Mouse (Mus musculus): ENCODE measurements around the gene Rcvrn. TPM values are rescaled to one million over a fixed set of nuclear protein-coding genes. Genes with fewer than 3 reads are reported as not detected.

Rcvrn gene
- polyA plus RNA-seq, 1 experiment from 2014 or later = not detected

GRCm38 (mm10) chr11:67731056-67731455 is 35.9 kb downstream of the Rcvrn start:
- TF ChIP-seq CTCF (IDR thresholded peaks at IDR 0.05; ENCODE audit: low read depth) (no peak), EP300 (IDR thresholded peaks at IDR 0.05; ENCODE audit: low read depth) (no peak)
- Histone ChIP-seq H3K4me3 (ENCODE audit: low read depth, low read length) (no peak overlapping the region), H3K27me3 (ENCODE audit: insufficient read depth, low read length) (no peaks in the 10 kb centered on the region), H3K9ac (replicated peaks) (no peak overlapping the region), H3K36me3 (replicated peaks; ENCODE audit: insufficient read depth, low read length) (no peaks in the 10 kb centered on the region), H3K4me1 (ENCODE audit: insufficient read depth) (peaks cover 5% of the 10 kb centered on the region; the same call in 1 of the 2 replicates), H3K4me2 (ENCODE audit: low read depth, low read length) (no peak overlapping the region), H3K9me3 (ENCODE audit: low read length) (0 out of 2 replicates have a peak, but pooled peaks cover 2% of the 10 kb centered on the region), H3K27ac (ENCODE audit: low read depth) (no peak overlapping the region)
- WGBS (ENCODE audit: insufficient replicate concordance) = 85% methylated on average over 2 of the region's 2 CpGs
- DNase-seq (no peak), ATAC-seq (no peak)

- Histone ChIP-seq H3K4me3 (ENCODE audit: low read depth, low read length) (no peak overlapping the region), H3K9me3 (ENCODE audit: low read length) (0 out of 2 replicates have a peak, but pooled peaks cover 2% of the 10 kb centered on the region), H3K27me3 (ENCODE audit: insufficient read depth, low read length) (no peaks in the 10 kb centered on the region), H3K4me2 (ENCODE audit: low read depth, low read length) (no peak overlapping the region), H3K4me1 (ENCODE audit: insufficient read depth) (no peaks in the 10 kb centered on the region), H3K36me3 (replicated peaks; ENCODE audit: insufficient read depth, low read length) (no peaks in the 10 kb centered on the region), H3K9ac (replicated peaks) (no peak overlapping the region), H3K27ac (ENCODE audit: low read depth) (no peak overlapping the region)
- ATAC-seq (no peak), DNase-seq (no peak)
- 55% methylated on average over 1 of the region's 1 CpGs for WGBS (ENCODE audit: insufficient replicate concordance)
- TF ChIP-seq EP300 (IDR thresholded peaks at IDR 0.05; ENCODE audit: low read depth) (no peak), CTCF (IDR thresholded peaks at IDR 0.05; ENCODE audit: low read depth) (no peak)
Measured at GRCm38 (mm10) chr11:67733726-67734125, 38.6 kb downstream of the Rcvrn start.

GRCm38 (mm10) chr11:67734597-67734996 is 39.5 kb downstream of the Rcvrn start:
- H3K9ac ChIP-seq (replicated peaks) = no peak overlapping the region
- no peaks in the 10 kb centered on the region for H3K36me3 ChIP-seq (replicated peaks; ENCODE audit: insufficient read depth, low read length)
- H3K27me3 ChIP-seq (ENCODE audit: insufficient read depth, low read length) = no peaks in the 10 kb centered on the region
- H3K4me1 ChIP-seq (ENCODE audit: insufficient read depth) = no peaks in the 10 kb centered on the region
- DNase-seq (no peak), ATAC-seq (no peak)
- TF ChIP-seq CTCF (IDR thresholded peaks at IDR 0.05; ENCODE audit: low read depth) = no peak
- no peak for TF ChIP-seq EP300 (IDR thresholded peaks at IDR 0.05; ENCODE audit: low read depth)
- no peak overlapping the region for H3K4me2 ChIP-seq (ENCODE audit: low read depth, low read length)
- no peak overlapping the region for H3K27ac ChIP-seq (ENCODE audit: low read depth)
- WGBS (ENCODE audit: insufficient replicate concordance) = 56% methylated on average over 3 of the region's 3 CpGs
- H3K4me3 ChIP-seq (ENCODE audit: low read depth, low read length) = no peak overlapping the region
- H3K9me3 ChIP-seq (ENCODE audit: low read length) = 0 out of 2 replicates have a peak, but pooled peaks cover 2% of the 10 kb centered on the region

- 0 out of 2 replicates have a peak, but pooled peaks cover 2% of the 10 kb centered on the region for H3K9me3 ChIP-seq (ENCODE audit: low read length)
- H3K27me3 ChIP-seq (ENCODE audit: insufficient read depth, low read length) = no peaks in the 10 kb centered on the region
- H3K4me2 ChIP-seq (ENCODE audit: low read depth, low read length) = no peak overlapping the region
- ATAC-seq = no peak
- H3K4me3 ChIP-seq (ENCODE audit: low read depth, low read length) = no peak overlapping the region
- no peak for DNase-seq
- no peak for TF ChIP-seq EP300 (IDR thresholded peaks at IDR 0.05; ENCODE audit: low read depth)
- TF ChIP-seq CTCF (IDR thresholded peaks at IDR 0.05; ENCODE audit: low read depth) = no peak
- H3K27ac ChIP-seq (ENCODE audit: low read depth) = no peak overlapping the region
- no peak overlapping the region for H3K9ac ChIP-seq (replicated peaks)
- no peaks in the 10 kb centered on the region for H3K4me1 ChIP-seq (ENCODE audit: insufficient read depth)
- WGBS (ENCODE audit: insufficient replicate concordance) = 69% methylated on average over 6 of the region's 6 CpGs
- no peaks in the 10 kb centered on the region for H3K36me3 ChIP-seq (replicated peaks; ENCODE audit: insufficient read depth, low read length)
Measured at GRCm38 (mm10) chr11:67738345-67738744, 43.2 kb downstream of the Rcvrn start.

GRCm38 (mm10) chr11:67738846-67739490 is 43.8 kb downstream of the Rcvrn start:
- H3K27me3 ChIP-seq (ENCODE audit: insufficient read depth, low read length) = no peaks in the 10 kb centered on the region

GRCm38 (mm10) chr11:67741569-67741968 is 46.4 kb downstream of the Rcvrn start:
- TF ChIP-seq EP300 (IDR thresholded peaks at IDR 0.05; ENCODE audit: low read depth) (no peak), CTCF (IDR thresholded peaks at IDR 0.05; ENCODE audit: low read depth) (no peak)
- H3K9ac ChIP-seq (replicated peaks) = no peak overlapping the region
- H3K27ac ChIP-seq (ENCODE audit: low read depth) = no peak overlapping the region
- DNase-seq (no peak), ATAC-seq (no peak)
- H3K4me3 ChIP-seq (ENCODE audit: low read depth, low read length) = no peak overlapping the region
- no peaks in the 10 kb centered on the region for H3K4me1 ChIP-seq (ENCODE audit: insufficient read depth)
- no peaks in the 10 kb centered on the region for H3K9me3 ChIP-seq (ENCODE audit: low read length)
- no peaks in the 10 kb centered on the region for H3K27me3 ChIP-seq (ENCODE audit: insufficient read depth, low read length)
- no peak overlapping the region for H3K4me2 ChIP-seq (ENCODE audit: low read depth, low read length)
- no peaks in the 10 kb centered on the region for H3K36me3 ChIP-seq (replicated peaks; ENCODE audit: insufficient read depth, low read length)

More at GRCm38 (mm10) chr11:67738846-67739490, 43.8 kb downstream of the Rcvrn start:
- DNase-seq = no peak
- no peak for TF ChIP-seq EP300 (IDR thresholded peaks at IDR 0.05; ENCODE audit: low read depth)
- TF ChIP-seq CTCF (IDR thresholded peaks at IDR 0.05; ENCODE audit: low read depth) = no peak
- ATAC-seq = no peak
- H3K36me3 ChIP-seq (replicated peaks; ENCODE audit: insufficient read depth, low read length) = no peaks in the 10 kb centered on the region
- H3K9ac ChIP-seq (replicated peaks) = no peak overlapping the region
- H3K4me1 ChIP-seq (ENCODE audit: insufficient read depth) = no peaks in the 10 kb centered on the region
- 76% methylated on average over 5 of the region's 5 CpGs for WGBS (ENCODE audit: insufficient replicate concordance)
- H3K4me2 ChIP-seq (ENCODE audit: low read depth, low read length) = no peak overlapping the region
- H3K27ac ChIP-seq (ENCODE audit: low read depth) = no peak overlapping the region
- H3K4me3 ChIP-seq (ENCODE audit: low read depth, low read length) = no peak overlapping the region
- H3K9me3 ChIP-seq (ENCODE audit: low read length) = 0 out of 2 replicates have a peak, but pooled peaks cover 2% of the 10 kb centered on the region

Other genes with a start within 250 kb of the Rcvrn start
- 2.4 and 2.7 TPM in 2 replicates for gene Gas7, start 239.9 kb upstream of the Rcvrn start, polyA plus RNA-seq (2015; fragmentation: Nextera tagmentation; extraction: Ambion mirVana)
- gene Glp2r, start 75.8 kb downstream of the Rcvrn start, polyA plus RNA-seq (2015; fragmentation: Nextera tagmentation; extraction: Ambion mirVana) = 0.02 TPM in 1 of 2 replicates, not detected in the other
- not detected in 2 replicates for gene Gsg1l2, start 79.3 kb downstream of the Rcvrn start, polyA plus RNA-seq (2015; fragmentation: Nextera tagmentation; extraction: Ambion mirVana)
- 0.95 TPM in 1 of 2 replicates, not detected in the other for gene Dhrs7c, start 102.9 kb downstream of the Rcvrn start, polyA plus RNA-seq (2015; fragmentation: Nextera tagmentation; extraction: Ambion mirVana)
- gene Usp43, start 226.8 kb downstream of the Rcvrn start, polyA plus RNA-seq (2015; fragmentation: Nextera tagmentation; extraction: Ambion mirVana) = not detected in 2 replicates

Measured in liver, postnatal 0 days (tissue).